Mouse (Mus musculus) right cerebral cortex, adult 2 months (tissue): ENCODE data around the gene Large2.

Experiments used
- DNase-seq, 2 experiments: peaks; one replicate each; pipeline ENCODE4 v3.0.0; 2021 to 2022; ENCODE audit warnings: low spot score in 2 of 2

Large2 gene

GRCm38 (mm10) chr2:92371971-92372690 lies 2.5 kb downstream of the Large2 start:
- DNase-seq: no peak

- no peak for DNase-seq
Observed at GRCm38 (mm10) chr2:92370821-92371805, 3.6 kb downstream of the Large2 start.

- DNase-seq: no peak
Observed at GRCm38 (mm10) chr2:92370375-92370774, 4.3 kb downstream of the Large2 start.

GRCm38 (mm10) chr2:92367383-92368029 lies 7.2 kb downstream of the Large2 start:
- DNase-seq: no peak

- no peak for DNase-seq
Observed at GRCm38 (mm10) chr2:92365568-92365967, 9.1 kb downstream of the Large2 start.

GRCm38 (mm10) chr2:92364086-92364485 lies 10.6 kb downstream of the Large2 start:
- no peak for DNase-seq

- DNase-seq: no peak
Observed at GRCm38 (mm10) chr2:92362571-92363228, 12.0 kb downstream of the Large2 start.

GRCm38 (mm10) chr2:92361795-92362194 lies 12.9 kb downstream of the Large2 start:
- peak in 1 of 2 experiments; percentile 13 for DNase-seq

GRCm38 (mm10) chr2:92360893-92361292 lies 13.8 kb downstream of the Large2 start:
- no peak for DNase-seq

GRCm38 (mm10) chr2:92360186-92360823 lies 14.4 kb downstream of the Large2 start:
- DNase-seq: no peak

GRCm38 (mm10) chr2:92359301-92359700 lies 15.4 kb downstream of the Large2 start:
- DNase-seq: no peak

- DNase-seq: no peak
Observed at GRCm38 (mm10) chr2:92354224-92354623, 20.4 kb downstream of the Large2 start.

GRCm38 (mm10) chr2:92353402-92353801 lies 21.3 kb downstream of the Large2 start:
- no peak for DNase-seq

GRCm38 (mm10) chr2:92350686-92351085 lies 24.0 kb downstream of the Large2 start:
- DNase-seq: no peak

GRCm38 (mm10) chr2:92349589-92350425 lies 24.9 kb downstream of the Large2 start:
- no peak for DNase-seq

GRCm38 (mm10) chr2:92347191-92347590 lies 27.5 kb downstream of the Large2 start:
- DNase-seq: no peak

- DNase-seq: no peak
Observed at GRCm38 (mm10) chr2:92342418-92342817, 32.3 kb downstream of the Large2 start.

- no peak for DNase-seq
Observed at GRCm38 (mm10) chr2:92331871-92332270, 42.8 kb downstream of the Large2 start.

GRCm38 (mm10) chr2:92331410-92331809 lies 43.3 kb downstream of the Large2 start:
- no peak for DNase-seq

GRCm38 (mm10) chr2:92330840-92331239 lies 43.8 kb downstream of the Large2 start:
- peak; percentile 29 to 54 for DNase-seq
